Comparison of ENCODE assay signal across 10 mouse cellular contexts in the genomic region with DNA sequence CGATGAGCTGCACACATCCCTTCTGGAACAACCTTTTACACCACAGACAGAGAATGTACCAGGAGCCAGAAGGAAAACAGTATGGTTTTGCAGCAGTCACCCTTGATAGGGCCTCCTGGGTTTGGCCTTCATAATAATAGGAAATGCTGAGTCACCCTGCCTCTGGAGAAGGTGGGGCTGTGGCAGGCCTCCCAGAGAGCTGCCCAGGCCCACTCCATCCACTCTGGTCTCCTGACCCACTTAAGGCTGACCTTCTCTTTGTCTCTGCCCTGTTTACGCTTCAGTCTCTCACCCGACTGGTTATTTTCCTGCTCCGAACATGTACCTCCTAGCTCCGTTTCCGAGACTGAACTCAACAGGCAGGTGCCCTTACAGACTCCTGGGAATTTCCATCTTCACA. TPM values are rescaled to one million over a fixed set of nuclear protein-coding genes. Genes with fewer than 3 reads are reported as not detected.
DNase-seq lines count a peak whose midpoint lies in the region; ATAC-seq and TF ChIP-seq lines count a peak whose summit lies in the region.
"Had no signal": no experiment of that assay in that cellular context is flagged by ENCODE, and none has a peak within 500 bp of the region (broad histone marks: within the 10 kb centered on the region; RNA-seq: fewer than 3 reads in every experiment).

No protein-coding gene starts in this region.

- peaks cover 6 to 8% of the 10 kb centered on the region in 2 experiments; a peak in 3 of 4 replicates for H3K4me1 ChIP-seq in ES-E14 (ENCODE audit: control insufficient read depth in 2 of 2, insufficient read depth in 2 of 2, low read length in 2 of 2, poor library complexity in 1 of 2)
- H3K4me1 ChIP-seq in liver, embryonic 16.5 days (ENCODE audit: control insufficient read depth, low read depth, low read length): peaks cover 10% of the 10 kb centered on the region

- H3K4me3 ChIP-seq in ES-E14 (ENCODE audit: insufficient read depth in 1 of 2, low read depth in 1 of 2, low read length in 2 of 2, poor library complexity in 1 of 2, severe bottlenecking in 1 of 2): no peak overlapping the region
- H3K4me3 ChIP-seq in liver, embryonic 16.5 days (ENCODE audit: low read depth, low read length): no peak overlapping the region
- H3K4me3 ChIP-seq: embryonic facial prominence, embryonic 13.5 days; neural tube, embryonic 13.5 days had no signal

- ATAC-seq in liver, embryonic 16.5 days (ENCODE audit: low read depth): peak; percentile 89

- DNase-seq in ES-E14 (ENCODE audit: low read depth, low spot score): no peak
- DNase-seq in adrenal gland, postnatal 10 days: peak; percentile 67
- DNase-seq in heart, postnatal 10 days: peak; percentile 62 to 73
- DNase-seq in thymus, postnatal 36 days: no peak
- DNase-seq in left cerebral cortex, postnatal 25 days (ENCODE audit: low spot score in 2 of 2): no peak
- DNase-seq in layer of hippocampus, postnatal 14 days (ENCODE audit: low spot score in 2 of 2): no peak
- no peak for DNase-seq in cerebellum, adult 11-12 months

- H3K27ac ChIP-seq in ES-E14 (ENCODE audit: insufficient read depth, low read depth, low read length, poor library complexity, severe bottlenecking): no peak overlapping the region
- H3K27ac ChIP-seq in liver, embryonic 16.5 days (ENCODE audit: low read length): no peak overlapping the region
- H3K27ac ChIP-seq: embryonic facial prominence, embryonic 13.5 days; neural tube, embryonic 13.5 days had no signal

- no peaks in the 10 kb centered on the region for H3K27me3 ChIP-seq in liver, embryonic 16.5 days (ENCODE audit: control insufficient read depth, insufficient read depth, low read depth, low read length)
- H3K27me3 ChIP-seq: embryonic facial prominence, embryonic 13.5 days; neural tube, embryonic 13.5 days had no signal

- intact Hi-C loops in heart, postnatal 10 days (cut with DNase I): loop anchor here (2.0 kb wide), 1 partner anchor 25 kb away; no protein-coding TSS in a partner anchor
- intact Hi-C loops in left cerebral cortex, postnatal 25 days (cut with DNase I): no loop called here

- no peaks in the 10 kb centered on the region for H3K9me3 ChIP-seq in ES-E14 (ENCODE audit: control insufficient read depth, insufficient read depth, low read depth, low read length)
- H3K9me3 ChIP-seq in liver, embryonic 16.5 days (replicated peaks; ENCODE audit: control insufficient read depth, low read length): no peaks in the 10 kb centered on the region
- H3K9me3 ChIP-seq: embryonic facial prominence, embryonic 13.5 days; neural tube, embryonic 13.5 days had no signal

- in situ Hi-C loops in ES-E14 (cut with MboI; ENCODE audit: low sequenced_read_pairs in 2 of 2, unreplicated experiment in 2 of 2): no loop called here

- 52% methylated on average over 6 of the region's 6 CpGs for WGBS in liver, embryonic 16.5 days (ENCODE audit: insufficient replicate concordance)

- no peak overlapping the region; the same call in 1 of the 2 replicates for H3K4me2 ChIP-seq in liver, embryonic 16.5 days (ENCODE audit: low read depth, low read length)
- H3K4me2 ChIP-seq: embryonic facial prominence, embryonic 13.5 days; neural tube, embryonic 13.5 days had no signal

- H3K9ac ChIP-seq in ES-E14 (ENCODE audit: insufficient read depth, low read depth, low read length, poor library complexity, severe bottlenecking): no peak overlapping the region
- H3K9ac ChIP-seq in liver, embryonic 16.5 days (ENCODE audit: low read depth, low read length): no peak overlapping the region
- H3K9ac ChIP-seq: embryonic facial prominence, embryonic 13.5 days; neural tube, embryonic 13.5 days had no signal

- no peaks in the 10 kb centered on the region for H3K36me3 ChIP-seq in ES-E14 (ENCODE audit: control insufficient read depth, insufficient read depth, low read length, poor library complexity, severe bottlenecking)
- H3K36me3 ChIP-seq in liver, embryonic 16.5 days (ENCODE audit: control insufficient read depth, insufficient read depth): no peaks in the 10 kb centered on the region
- H3K36me3 ChIP-seq: embryonic facial prominence, embryonic 13.5 days; neural tube, embryonic 13.5 days had no signal

TF ChIP-seq in ES-E14, 5 proteins besides CTCF, POLR2A, EP300 and RAD21:
- TF ChIP-seq MAFK (IDR thresholded peaks at IDR 0.05; ENCODE audit: insufficient read depth, low read depth, low read length) (peak; percentile 79), CHD2 (IDR thresholded peaks at IDR 0.05; ENCODE audit: low read depth, low read length) (no peak), HCFC1 (IDR thresholded peaks at IDR 0.05; ENCODE audit: borderline replicate concordance, insufficient read depth, low read length) (no peak)

RNA-seq across cellular contexts. Expression of a gene that starts 0.3 kb away (rescaled TPM):
- 79.8 and 116 TPM in 2 replicates for total RNA-seq in ES-E14 (2012; rRNA removed)
- total RNA-seq in adrenal gland, postnatal 10 days (2021): 100 to 1,000 TPM; 143 to 154 TPM
- 100 to 1,000 TPM; 110 to 126 TPM for total RNA-seq in heart, postnatal 10 days (2021)
- 40.3 and 44.5 TPM in 2 replicates for polyA plus RNA-seq in liver, embryonic 16.5 days (2015; fragmentation: Nextera tagmentation; extraction: Ambion mirVana)
- 100 to 1,000 TPM; 110 TPM for total RNA-seq in left cerebral cortex, postnatal 25 days (2021)
- 10 to 100 TPM; 85.2 to 96.9 TPM for total RNA-seq in layer of hippocampus, postnatal 14 days (2021)

RNA-seq across cellular contexts. Expression of a gene that starts 48.7 kb away (rescaled TPM):
- 0.09 and 0.16 TPM in 2 replicates for total RNA-seq in ES-E14 (2012; rRNA removed)
- total RNA-seq in adrenal gland, postnatal 10 days (2021): 1 to 10 TPM in 1 of 2 experiments, under 1 TPM in 1; 0.45 to 2.3 TPM
- 10 to 100 TPM; 23.1 to 35.6 TPM for total RNA-seq in heart, postnatal 10 days (2021)
- 0.05 and 0.12 TPM in 2 replicates for polyA plus RNA-seq in liver, embryonic 16.5 days (2015; fragmentation: Nextera tagmentation; extraction: Ambion mirVana)
- total RNA-seq in left cerebral cortex, postnatal 25 days (2021): 1 to 10 TPM in 1 of 2 experiments, under 1 TPM in 1; 0.69 to 1.3 TPM
- under 1 TPM; 0.25 to 0.86 TPM for total RNA-seq in layer of hippocampus, postnatal 14 days (2021)
- polyA plus RNA-seq: embryonic facial prominence, embryonic 13.5 days had no signal

Comparison
In these comparisons a context has a peak if more than half of its experiments do, and no peak if none do; other contexts are left out.
1. DNase-seq: peak in adrenal gland, postnatal 10 days (single experiment) and heart, postnatal 10 days (2 of 2); none in ES-E14 (single experiment), thymus, postnatal 36 days (0 of 2), left cerebral cortex, postnatal 25 days (0 of 2), layer of hippocampus, postnatal 14 days (0 of 2) and cerebellum, adult 11-12 months (single experiment).
2. RNA of a gene that starts 48.7 kb away (total RNA-seq): 23.1 to 35.6 TPM in heart, postnatal 10 days; 0.45 to 2.3 TPM in adrenal gland, postnatal 10 days, 0.69 to 1.3 TPM in left cerebral cortex, postnatal 25 days, 0.25 to 0.86 TPM in layer of hippocampus, postnatal 14 days and 0.09 to 0.16 TPM in ES-E14; every median in the first group is over 4 times any median in the second.